Mouse (Mus musculus) common myeloid progenitor, adult 5-6 weeks (primary cell): ENCODE measurements around the gene Rbm5. TPM values are rescaled to one million over a fixed set of nuclear protein-coding genes. Genes with fewer than 3 reads are reported as not detected.
A peak's percentile ranks its signal among the peaks of the same experiment; 100 is the strongest.

Experiments used
- ATAC-seq: replicated peaks from 2 replicates; pipeline ENCODE4 v1.8.0; 2016; ENCODE audit warnings: low read depth, mild to moderate bottlenecking, moderate TSS enrichment, inconsistent platforms; ENCODE audit not compliant: poor library complexity, severe bottlenecking
- total RNA-seq: library from RNA; stranded (forward); fragments of 200-1000, 187-1606 nt; gene quantifications from 2 replicates; pipeline ENCODE4 v1.2.3, GENCODE M21; 2017

The Rbm5 gene
- total RNA-seq, 1 experiment from 2014 or later: 222 TPM

DNA sequence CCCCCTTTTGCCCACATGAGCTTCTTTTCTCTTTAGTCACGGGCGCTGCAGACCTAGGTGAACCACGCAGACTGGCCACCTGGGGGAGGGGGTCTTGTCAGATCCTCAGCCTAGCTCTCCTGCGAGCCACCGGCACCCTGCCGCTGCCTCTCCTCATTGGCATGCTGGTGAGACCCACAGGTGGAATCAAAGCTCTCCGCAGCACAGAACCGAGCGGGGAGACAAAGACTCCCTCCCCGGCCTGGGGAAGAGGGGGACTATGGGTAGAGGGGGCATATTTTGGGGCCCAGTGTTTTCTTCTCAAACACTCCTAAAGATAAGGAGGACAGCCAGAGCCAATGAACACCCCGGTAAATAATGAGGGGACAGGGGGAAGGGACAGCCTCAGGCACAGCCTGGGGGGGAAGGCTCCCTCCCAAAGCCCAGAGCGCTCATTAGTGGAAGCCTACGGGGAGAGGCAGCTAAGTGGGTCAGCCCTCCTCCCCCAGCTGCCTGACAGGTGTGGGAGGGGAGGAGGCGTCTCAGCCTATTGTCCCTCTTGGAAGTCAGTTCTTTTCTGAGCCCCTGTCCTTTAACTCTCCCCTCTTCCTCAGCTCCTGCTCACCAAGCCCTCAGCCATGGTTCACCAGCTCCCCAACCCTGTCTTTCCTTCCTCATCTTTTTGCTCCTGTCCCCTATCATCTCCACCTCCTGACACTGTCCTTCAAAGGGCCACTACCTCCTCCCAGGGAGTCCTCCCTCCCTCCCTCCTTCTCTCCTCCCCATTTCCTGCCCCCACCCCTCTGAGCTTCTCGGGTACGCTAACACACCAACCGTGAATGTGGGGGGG lies 35.2 kb downstream of the Rbm5 start:
- no peak for ATAC-seq

DNA sequence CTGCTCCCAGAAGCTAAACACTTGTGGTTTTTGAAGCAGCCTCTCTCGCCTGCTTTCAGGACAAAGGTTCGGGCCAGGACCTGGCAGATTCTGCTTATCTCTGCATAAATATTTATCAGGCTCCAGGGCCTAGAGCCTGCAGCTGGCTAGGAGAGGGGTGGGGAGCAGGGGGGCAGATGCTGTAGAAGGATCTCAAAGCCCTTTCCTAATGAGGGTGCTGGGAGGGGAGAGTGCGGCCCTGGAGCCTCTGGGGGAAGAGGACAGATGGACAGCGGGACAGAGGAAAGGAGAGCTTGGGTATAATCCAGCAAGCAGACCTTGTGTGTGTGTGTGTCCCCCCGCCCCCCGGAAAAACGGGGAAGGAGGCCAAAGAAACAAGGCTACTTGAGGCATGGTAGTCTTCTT lies 36.2 kb downstream of the Rbm5 start:
- no peak for ATAC-seq

DNA sequence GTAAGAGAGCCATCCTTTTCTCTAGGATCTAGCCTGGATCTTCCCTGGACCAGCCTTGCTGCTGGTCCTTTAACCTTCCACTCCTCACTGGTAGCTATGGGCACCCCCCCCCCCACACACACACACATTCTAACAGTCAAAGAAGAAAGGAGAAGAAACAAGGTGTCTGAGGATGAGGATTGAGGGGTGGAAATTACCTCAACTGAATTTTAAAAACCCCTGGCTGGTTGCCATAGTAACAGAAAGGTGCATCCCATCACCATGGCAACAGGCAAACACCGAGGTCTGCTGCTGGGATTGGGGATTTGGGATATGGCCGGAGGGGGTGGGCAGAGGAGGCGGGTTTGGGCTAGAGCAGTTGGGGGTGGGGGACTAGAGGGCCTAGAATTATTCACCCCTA lies 41.1 kb downstream of the Rbm5 start:
- ATAC-seq: no peak

DNA sequence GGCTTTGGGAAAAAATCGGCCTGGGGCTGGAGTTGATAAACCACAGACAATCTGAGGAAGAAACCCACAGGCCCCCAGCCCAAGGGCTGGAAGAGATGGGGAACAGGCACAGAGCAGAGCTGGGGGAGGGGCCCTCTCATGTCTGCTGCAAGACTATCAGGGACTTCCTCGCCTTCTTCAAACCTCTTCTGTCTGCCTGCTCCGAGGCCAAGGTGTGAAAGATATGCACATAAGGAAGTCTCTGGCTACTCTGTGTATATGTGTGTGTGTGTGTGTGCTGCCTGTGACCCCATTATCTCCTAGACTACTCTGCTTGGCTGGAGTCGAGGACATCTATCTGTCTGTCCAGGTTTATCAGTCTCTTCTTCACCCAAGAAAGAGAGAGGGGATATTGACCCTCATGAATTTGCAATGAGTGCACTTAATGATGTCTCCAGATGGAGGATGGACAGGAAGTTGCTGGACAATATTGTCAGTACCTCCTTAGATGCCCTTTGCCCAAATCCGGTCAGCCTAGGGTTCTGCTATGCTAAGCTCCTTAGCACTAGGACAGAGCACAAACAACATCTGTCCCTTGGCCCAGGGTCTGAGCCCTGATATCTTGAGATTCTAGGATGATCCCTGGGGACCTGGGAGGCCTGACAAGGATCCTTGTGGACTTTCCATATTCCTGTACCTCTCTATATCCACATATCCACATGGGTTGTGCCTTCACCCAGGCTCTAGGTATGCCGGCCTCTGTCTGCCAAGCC lies 41.7 kb downstream of the Rbm5 start:
- no peak for ATAC-seq

DNA sequence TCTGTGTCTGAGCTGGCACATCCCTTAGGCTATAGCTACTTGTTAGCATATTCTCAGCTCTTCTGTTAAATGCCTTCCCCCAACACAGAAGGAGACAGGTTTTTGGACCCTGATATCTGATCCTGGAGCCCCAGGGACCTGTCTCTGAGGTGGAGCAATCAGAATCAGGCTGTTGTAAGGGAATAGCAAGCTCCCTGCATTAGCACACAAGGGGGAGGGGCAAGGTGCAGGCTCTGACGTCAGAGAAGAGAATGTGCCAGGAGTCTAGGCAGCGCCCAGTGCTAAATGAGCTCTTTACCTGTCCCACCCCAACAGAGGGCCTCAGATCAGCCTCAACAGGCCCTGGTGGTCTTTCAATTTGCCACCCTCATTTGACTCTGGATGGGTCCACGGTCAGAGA lies 43.8 kb downstream of the Rbm5 start:
- no peak for ATAC-seq

DNA sequence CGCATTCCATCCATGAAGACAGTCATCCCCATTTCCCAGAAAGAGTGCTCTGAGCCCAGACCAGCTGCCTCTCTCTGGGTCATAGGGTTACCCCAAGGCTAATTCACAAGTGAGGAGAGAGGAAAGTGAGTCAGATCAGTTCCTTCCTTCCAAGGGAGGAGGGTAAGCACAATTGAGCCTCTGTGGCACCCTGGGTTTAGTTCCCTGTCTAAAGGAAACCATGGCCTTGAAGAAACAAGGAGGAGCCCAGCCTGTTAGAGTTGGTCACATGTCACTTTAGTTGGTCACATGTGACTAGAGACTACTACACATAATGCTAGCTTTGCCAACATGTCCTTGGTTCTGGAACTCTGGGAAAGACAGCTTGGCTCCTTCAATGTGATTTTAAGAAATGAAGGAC lies 46.0 kb downstream of the Rbm5 start:
- no peak for ATAC-seq

DNA sequence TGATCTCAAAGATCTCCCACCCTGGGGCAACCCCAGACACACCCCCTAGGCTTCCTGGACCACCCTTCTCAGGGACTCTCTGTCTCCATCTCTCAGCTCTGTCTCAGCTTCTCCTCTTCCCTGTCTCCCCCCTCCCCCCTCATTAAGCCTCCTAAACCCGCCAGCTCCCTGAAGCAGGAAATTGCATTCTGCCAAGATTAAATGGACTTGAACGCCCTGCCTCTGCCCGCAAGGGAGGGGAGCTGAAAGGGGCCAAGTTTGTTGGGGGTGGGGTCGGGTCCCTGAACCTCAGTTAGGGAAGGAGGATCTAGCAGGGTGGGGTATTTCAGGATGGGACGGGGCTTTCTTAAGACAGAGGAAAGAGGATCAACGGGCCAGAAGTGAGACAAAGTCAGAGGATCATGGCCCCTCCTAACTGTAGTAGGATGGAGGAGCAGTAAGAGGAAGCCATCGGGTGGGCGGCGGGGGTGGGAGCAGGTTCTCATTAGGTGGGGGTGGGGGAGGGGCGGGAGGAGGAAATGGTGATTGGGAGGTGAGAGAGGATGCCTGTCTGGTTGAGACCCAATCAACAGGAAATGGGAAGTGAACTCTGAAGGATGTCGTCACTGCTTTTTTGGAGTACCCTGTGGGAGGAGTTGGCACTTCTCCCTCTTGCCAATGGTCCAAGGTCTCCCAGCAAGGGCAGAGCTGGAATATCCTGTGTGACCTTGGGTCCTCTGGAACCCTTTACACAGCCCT lies 46.8 kb downstream of the Rbm5 start:
- ATAC-seq: peak; percentile 40

DNA sequence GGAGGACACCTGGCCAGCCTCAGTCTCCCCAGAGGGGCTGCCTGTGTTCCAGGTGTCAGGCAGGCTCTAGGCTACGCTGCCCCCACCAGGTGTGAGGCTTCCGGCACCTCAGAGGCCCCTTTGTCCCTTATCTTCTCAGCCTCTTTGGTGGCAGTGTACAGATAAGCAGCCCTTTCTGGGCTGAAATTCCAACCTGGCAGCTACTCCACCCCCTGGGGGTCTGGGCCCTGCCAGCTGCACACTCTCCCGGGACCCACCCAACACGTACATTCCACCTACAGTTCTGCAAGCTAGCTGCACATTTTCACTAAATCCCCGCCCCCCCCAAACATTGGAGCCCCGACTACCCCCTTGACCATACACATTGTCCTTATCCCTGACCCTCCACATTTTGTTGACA lies 47.5 kb downstream of the Rbm5 start:
- no peak for ATAC-seq

DNA sequence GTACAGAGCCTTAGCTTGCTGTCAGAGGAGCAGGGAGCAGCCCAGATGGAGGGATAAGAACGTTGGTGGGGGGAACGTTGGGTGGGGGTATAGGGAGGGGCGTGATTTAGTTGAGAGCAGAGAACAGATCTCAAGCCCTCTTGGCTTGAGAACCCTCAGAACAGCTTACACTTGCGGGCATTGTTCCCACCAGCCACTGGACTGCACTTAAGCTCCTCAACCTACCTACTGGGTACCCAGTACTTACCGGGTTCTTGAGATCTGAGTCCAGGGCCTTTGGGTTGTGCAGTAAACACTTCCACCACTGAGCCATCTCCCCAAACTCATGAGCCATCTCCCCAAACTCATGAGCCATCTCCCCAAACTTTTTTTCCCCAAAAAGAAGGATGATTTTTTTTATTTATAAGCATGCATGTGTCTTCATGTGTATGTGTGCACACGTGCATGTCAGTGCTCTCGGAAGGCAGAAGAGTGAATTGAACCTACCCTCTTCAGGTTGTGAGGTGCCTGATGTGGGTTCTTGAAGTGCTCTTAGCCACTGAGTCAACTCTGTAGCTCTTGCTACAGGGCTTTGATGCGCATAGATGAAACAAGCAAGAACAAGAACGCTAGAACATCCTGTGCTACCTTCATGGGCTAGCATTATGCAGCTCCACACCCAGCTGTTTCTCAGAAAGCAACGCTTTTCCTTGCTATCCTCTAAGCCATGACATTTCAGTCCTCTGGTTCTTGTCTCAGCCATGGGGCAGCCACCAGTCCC lies 51.8 kb downstream of the Rbm5 start:
- ATAC-seq: no peak

DNA sequence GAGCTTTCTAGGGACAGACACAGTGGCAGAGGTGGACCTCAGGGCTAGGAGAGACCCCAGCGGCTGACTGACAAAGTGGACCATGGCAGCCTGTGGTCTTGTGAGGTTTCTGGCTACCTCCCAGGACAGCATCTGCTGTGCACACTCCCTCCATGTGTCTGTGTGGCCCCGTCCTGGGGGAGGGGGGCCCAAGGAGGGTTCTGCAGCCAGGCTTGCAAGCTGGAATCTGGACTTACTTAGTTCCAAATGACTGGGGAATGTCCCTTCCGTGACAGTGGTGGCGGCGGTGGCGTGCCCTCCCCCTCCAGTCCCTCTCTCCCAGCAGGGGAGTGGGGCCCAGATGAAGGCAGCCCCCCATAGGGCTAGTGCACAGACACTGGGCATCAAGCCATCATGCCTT lies 53.8 kb downstream of the Rbm5 start:
- no peak for ATAC-seq

DNA sequence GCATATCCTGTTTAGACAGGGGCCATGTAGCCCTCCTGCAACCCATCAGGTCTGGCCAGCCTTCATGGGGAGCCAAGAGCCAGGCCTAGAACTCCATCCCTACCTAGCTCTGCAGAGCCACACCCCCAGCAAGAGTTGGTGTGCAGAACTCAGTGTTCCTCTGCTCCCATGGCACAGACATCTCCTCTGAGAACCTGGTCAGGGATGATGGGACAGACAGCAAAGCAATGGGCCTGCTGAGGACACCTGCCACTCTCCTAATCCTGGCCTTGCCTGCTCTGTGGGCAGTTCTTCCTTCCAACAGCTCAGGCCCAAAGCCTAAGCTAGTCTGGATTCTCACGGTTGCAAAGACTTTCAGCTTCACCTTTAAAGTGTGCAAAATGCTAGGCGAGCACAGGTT lies 55.2 kb downstream of the Rbm5 start:
- no peak for ATAC-seq

DNA sequence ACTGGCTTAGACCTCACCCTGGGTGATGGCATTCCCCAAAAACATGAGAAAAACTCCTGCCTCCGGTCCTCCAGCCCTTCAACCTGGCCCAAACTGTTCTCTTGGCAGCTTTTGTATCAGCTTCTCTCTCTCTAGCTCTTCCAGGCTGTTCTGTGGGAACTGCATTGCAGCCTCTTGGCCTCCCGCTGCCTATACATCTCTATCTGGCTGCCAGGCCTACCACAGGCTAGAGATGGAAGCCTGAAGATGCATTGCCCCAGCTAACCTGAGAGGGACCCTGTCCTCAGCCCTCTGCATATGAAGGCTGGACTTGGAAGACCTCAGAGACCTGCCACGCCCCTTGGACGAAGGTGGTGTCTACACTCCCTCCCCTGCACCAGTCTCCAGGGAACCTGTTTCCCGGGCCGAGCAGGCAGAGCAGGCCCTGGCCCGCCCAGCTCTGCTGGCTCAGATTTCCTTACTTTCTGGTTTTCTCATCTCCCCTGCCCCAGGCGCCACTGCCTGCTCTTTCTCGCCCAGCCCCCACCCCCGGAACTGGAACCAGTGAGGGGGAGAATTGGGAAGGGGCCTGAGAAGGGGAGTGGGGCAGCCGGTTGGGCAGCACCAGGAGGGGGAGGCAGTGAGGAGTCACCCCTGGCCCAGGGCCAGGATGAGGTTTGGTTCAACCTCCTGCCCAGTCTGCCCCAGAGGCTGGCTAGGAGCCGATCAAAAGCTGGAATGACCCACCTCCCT lies 56.4 kb downstream of the Rbm5 start:
- no peak for ATAC-seq

DNA sequence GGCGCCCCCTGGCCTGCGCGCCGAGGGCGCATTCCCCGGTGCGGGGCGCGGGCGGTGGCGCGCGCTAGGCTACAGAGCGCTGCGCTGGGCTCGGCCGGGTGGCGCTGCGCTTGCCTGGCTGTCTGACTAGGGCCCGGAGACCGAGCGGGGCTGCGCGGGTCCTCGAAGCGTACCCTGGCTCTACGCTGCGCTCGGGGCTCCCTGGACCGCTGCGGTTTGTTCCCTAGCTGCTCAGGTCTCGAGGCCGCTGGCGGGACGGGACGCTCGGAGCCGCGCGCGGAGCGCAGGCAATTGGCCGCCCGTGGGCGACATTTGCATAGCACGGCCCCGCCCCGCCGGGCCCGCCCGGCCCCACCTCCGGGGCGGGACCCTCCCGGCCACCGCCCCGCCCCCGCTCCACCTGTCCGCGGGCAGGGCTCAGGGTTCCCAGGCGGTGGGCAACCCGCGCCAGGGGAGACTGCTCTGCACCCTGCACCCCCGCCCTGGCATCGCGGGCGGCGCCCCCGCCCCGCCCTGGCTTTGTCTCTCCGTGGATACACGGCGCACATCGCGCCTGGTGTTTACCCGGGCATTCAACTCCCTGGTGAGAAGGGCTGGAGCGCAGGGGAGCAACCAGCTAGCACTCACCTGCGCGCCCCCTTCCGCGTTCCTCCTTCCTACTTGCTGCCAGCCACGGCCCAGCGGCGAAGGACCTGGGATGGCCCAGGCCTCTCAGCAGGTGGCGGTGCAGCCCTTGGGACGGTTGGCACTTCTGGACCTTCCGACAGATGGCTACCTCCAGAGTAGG lies 60.9 kb downstream of the Rbm5 start, which contains the start of gene Sema3f:
Sema3f (minus strand) TSS at position 779 of the 787 bp plus-strand sequence.
- peak; percentile 67 for ATAC-seq

DNA sequence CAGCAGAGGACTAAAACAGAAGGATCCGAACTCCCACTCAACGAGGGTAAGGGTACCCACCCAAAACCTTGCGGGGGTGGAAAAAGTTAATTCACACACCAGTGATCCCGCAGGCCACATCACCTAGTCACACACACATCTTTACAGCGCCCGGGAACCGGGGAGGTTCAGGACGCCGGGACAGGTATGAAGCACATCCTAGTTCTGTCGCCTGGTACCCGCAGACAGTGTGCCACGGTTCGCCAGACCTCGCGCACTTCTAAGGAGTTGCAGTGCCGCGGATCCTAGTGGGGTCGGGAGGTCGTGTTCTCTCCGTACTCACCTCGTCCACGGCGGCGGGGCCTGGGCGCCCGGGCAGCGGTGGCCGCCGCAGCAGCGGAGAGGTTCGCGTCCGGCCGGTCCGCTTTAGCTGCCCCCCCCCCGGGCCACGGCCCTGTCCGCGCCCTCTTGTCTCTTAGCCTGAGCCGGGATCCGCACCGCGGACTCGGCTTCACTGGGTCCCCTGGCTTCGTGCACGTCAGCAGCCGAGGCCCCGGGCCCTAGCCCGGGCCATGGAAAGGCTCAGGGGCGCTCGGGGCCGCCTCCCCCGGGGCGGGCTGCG lies 61.6 kb downstream of the Rbm5 start:
- no peak for ATAC-seq

DNA sequence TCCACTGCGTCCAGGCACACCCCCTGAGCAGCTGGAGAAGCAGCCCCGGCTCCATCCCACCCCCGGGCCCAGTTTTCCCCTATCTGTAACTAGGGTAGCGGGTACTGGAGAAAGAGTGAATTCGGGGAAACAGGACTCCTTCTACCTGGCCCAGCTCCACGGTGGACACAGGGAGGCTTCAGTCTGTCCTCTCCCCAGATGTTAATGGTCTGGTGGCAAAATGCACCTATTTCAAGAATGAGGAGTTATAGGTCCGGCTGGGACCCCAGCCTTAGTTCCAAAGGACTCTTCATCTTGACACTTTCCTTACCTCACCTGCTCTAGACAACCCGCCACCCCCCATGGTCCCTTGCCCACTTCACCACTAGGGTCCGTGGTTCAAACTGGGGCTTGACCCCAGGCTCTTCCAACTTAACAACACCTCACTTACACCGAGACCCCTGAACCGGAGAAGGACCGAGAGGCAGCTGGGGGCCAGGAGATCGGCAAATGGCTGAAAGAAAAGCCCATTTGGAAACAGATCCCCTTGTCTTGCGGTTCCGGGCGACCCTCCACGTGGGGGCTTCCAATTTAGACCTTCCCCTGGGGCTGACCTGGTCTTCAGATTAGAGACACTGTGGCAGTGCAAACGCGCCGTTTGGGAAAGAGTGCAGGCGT lies 62.2 kb downstream of the Rbm5 start:
- no peak for ATAC-seq

DNA sequence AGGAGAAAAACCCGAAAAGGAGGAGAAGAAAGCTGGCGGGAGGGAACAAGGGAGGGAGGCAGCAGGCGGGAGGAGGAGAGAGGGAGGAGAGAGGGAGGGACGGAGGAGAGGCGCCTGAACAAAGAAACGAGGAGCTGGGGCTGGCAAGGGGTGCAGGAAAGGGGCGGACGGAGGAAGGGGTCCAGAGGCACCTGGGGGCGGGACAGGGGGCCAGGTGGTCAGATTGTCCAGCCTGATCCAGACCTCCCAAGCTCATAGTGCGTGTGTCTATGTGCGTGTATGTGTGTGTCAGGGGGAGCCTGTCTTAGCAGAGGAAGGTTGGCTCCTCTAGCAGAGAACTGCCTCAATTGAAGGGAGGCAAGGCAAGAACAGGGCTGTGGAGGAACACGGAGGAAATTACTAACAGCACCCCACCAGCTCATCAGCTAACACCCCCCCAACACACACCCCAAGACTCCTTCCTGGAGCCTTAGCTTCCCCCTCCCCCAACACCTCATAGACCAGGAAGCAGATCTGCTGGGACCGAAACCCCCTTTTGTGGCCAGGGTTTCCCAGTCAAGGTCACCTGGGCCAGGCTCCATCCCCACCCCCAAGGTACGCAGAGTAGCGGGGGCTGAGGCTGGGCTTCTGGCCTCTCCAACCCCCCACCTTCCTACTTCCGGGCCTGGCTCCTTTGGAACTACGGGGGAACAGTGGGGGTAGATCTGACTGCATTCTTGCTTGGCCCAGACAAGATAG lies 62.9 kb downstream of the Rbm5 start:
- ATAC-seq: no peak

DNA sequence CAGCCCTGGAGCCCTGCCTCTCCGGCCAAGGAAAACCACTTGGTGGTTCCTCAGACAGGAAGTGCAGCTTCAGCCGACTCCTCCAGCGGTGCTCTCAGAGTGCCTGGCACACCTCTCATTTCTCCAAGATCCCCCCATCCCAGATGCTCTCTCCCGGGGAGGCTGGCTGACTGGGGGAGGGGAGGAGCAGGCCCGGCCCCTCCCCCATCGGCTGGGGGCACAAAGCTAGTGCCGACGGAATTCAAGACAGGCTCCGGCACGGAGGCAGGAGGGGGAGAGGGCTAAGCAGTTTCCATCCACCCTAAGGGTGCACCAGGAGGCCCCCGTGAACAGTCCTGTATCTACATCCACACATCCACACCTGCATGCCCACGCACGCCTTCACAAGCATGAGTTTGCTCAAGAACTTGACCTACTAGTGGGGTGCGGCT lies 64.0 kb downstream of the Rbm5 start:
- peak; percentile 27; the same call in 1 of the 2 replicates for ATAC-seq
